Mouse (Mus musculus) forebrain, embryonic 15.5 days (tissue): ENCODE measurements at regions not wholly inside any gene's neighbourhood (a gene's known extent, or its start where the extent isn't known, plus 50 kb on each side); places are given as distances from the start of the nearest gene placed in this dataset.

Source experiments
- ATAC-seq: fragments of 200-750 bp; cut with Nextera tagmentation; replicated peaks from 2 replicates; pipeline ENCODE4 v1.8.0; 2017; ENCODE audit warnings: mild to moderate bottlenecking, moderate TSS enrichment, moderate library complexity
- H3K27ac ChIP-seq: fragments of 300-500 bp; sonication (generic); replicated peaks from 2 replicates; pipeline ENCODE4 v1.5.1; 2015; ENCODE audit warnings: mild to moderate bottlenecking, inconsistent platforms
- H3K27me3 ChIP-seq: fragments of 300-500 bp; sonication (generic); 2 replicates; pipeline ENCODE4 v1.6.1; 2015; ENCODE audit warnings: inconsistent platforms
- H3K36me3 ChIP-seq: fragments of 300-500 bp; sonication (generic); 2 replicates; pipeline ENCODE4 v1.6.1; 2015; ENCODE audit warnings: mild to moderate bottlenecking, inconsistent platforms
- H3K4me1 ChIP-seq: fragments of 300-500 bp; sonication (generic); 2 replicates; pipeline ENCODE4 v1.6.1; 2015; ENCODE audit warnings: inconsistent platforms
- H3K4me2 ChIP-seq: fragments of 300-500 bp; sonication (generic); replicated peaks from 2 replicates; pipeline ENCODE4 v1.6.1; 2015; ENCODE audit warnings: mild to moderate bottlenecking, inconsistent platforms
- H3K4me3 ChIP-seq: fragments of 300-500 bp; sonication (generic); 2 replicates; pipeline ENCODE4 v1.5.1; 2015; ENCODE audit warnings: mild to moderate bottlenecking, inconsistent platforms
- H3K9ac ChIP-seq: fragments of 300-500 bp; sonication (generic); replicated peaks from 2 replicates; pipeline ENCODE4 v1.6.1; 2015; ENCODE audit warnings: mild to moderate bottlenecking, inconsistent platforms
- H3K9me3 ChIP-seq: fragments of 300-500 bp; sonication (generic); 2 replicates; pipeline ENCODE4 v1.6.1; 2016; ENCODE audit warnings: inconsistent platforms
- whole genome bisulfite sequencing: fragments of 180-500 bp; shearing (Covaris S2); methylation state at CpG from one replicate; pipeline ENCODE4 v1.1.7; 2015; ENCODE audit warnings: mixed read lengths; 5-methylcytosine and 5-hydroxymethylcytosine counted together

DNA sequence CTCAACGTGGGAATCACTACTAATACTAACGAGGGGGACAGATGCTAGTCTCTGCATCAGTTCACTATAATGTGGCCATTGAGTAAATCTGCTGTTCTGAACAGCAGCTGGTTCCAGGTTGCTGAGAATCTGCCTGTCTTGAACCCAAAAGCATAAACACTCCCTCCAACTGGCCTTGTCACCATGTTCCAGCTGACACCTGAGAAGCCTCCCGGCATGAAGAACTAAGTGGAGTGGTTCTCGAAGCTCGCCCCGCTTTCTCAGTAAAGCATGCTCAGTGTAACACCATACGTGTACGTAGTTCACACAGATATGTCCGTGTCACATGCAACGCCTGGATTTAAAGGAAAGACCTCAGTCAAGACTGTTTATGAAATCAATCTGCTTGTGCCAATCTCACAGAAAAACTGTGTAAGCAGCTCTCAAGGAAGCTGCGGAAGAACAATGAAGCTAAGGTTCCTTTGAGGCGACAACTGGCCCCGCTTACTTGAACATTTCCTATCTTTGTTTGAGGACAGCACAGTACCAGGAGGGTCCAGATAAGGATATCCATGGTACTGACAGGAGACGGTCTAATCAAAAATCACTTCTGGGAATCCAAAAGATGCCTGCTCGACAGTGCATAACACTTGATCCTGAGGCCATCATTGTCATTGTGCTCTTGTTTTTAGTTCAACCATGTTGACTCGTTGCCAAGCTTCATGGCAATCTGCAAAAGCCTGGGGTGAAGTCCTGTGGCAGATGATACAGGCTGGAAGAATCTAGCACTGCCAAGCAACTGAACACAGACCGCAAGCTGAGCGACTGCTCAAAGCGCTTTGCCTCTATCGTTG, 82.8 kb upstream of the Myo10 start:
- no peaks in the 10 kb centered on the region for H3K9me3 ChIP-seq
- no peak overlapping the region for H3K4me3 ChIP-seq
- H3K4me1 ChIP-seq, result no peaks in the 10 kb centered on the region
- no peak overlapping the region for H3K4me2 ChIP-seq
- H3K36me3 ChIP-seq, result no peaks in the 10 kb centered on the region
- H3K27ac ChIP-seq, result no peak overlapping the region
- H3K9ac ChIP-seq, result no peak overlapping the region
- H3K27me3 ChIP-seq, result no peaks in the 10 kb centered on the region
- 77% methylated on average over 20 of the region's 20 CpGs for whole genome bisulfite sequencing
- no peak for ATAC-seq

DNA sequence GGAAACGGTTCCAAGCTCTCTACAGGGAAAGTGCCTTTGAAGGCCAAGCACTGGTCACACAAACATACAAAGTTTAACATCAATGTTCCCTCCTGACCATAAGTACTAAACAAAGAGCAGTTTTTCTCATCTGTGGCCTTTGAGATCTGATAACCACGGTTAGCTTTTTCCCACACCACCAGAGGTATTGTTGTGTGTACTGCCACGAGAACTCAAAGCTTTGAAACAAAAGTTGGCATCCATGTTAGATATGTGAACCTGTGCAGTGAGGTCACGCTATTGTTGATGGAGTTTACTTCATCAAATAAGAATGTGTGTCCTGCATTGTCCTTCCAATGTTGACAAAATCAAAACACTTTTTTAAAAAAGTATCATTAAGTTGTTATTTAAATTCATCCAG, 79.9 kb upstream of the Myo10 start:
- Histone ChIP-seq H3K9ac (no peak overlapping the region), H3K9me3 (no peaks in the 10 kb centered on the region), H3K4me1 (no peaks in the 10 kb centered on the region), H3K27ac (no peak overlapping the region), H3K27me3 (no peaks in the 10 kb centered on the region), H3K4me2 (no peak overlapping the region), H3K4me3 (no peak overlapping the region), H3K36me3 (no peaks in the 10 kb centered on the region)
- ATAC-seq, result no peak
- WGBS, result 72% methylated on average over 4 of the region's 4 CpGs

GRCm38 (mm10) chr15:25546185-25546584, 76.1 kb upstream of the Myo10 start:
- ATAC-seq, result no peak
- Histone ChIP-seq H3K9me3 (no peaks in the 10 kb centered on the region), H3K36me3 (no peaks in the 10 kb centered on the region), H3K27ac (no peak overlapping the region), H3K9ac (no peak overlapping the region), H3K4me1 (no peaks in the 10 kb centered on the region), H3K4me2 (no peak overlapping the region), H3K27me3 (no peaks in the 10 kb centered on the region), H3K4me3 (no peak overlapping the region)
- 78% methylated on average over 4 of the region's 4 CpGs for WGBS

DNA sequence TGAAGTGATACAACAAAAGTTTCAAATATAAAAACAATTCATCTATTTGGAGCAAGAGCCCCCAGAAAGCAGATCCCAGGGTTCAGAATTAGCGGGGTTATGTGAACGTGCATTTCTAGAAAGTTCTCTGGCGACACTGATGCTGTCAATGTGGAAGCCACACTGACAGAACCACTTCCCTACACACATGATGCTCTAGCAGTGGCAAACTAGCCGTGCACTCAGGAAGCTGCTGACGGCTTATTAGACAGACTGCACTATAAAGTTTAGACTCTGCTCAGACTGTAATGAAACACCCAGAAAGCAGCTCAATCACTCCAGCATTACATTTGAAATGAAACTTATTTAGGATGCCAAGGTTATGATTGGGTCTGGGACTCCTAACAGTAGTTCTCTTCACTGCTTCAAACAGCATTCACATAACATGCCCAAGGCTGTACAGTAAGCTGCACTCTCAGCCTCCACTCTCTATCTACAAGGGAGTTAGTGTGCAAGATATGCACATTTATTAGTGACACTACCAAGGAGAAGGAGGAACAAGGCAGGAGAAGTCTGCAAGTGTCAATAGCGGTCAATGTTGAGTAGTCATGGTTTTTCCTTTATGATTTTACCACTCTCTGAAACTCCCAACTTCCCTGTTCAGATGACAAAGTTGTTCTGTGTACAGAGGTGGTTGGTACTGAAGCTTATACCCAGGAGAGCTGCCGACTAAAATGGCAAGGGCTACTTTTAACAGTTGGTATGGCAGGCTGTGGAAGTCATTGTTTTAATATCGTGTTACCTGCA, 71.9 kb upstream of the Myo10 start:
- Histone ChIP-seq H3K9ac (no peak overlapping the region), H3K9me3 (no peaks in the 10 kb centered on the region), H3K4me1 (no peaks in the 10 kb centered on the region), H3K27me3 (no peaks in the 10 kb centered on the region), H3K27ac (no peak overlapping the region), H3K36me3 (no peaks in the 10 kb centered on the region), H3K4me3 (no peak overlapping the region), H3K4me2 (no peak overlapping the region)
- WGBS, result 91% methylated on average over 8 of the region's 8 CpGs
- ATAC-seq, result no peak

DNA sequence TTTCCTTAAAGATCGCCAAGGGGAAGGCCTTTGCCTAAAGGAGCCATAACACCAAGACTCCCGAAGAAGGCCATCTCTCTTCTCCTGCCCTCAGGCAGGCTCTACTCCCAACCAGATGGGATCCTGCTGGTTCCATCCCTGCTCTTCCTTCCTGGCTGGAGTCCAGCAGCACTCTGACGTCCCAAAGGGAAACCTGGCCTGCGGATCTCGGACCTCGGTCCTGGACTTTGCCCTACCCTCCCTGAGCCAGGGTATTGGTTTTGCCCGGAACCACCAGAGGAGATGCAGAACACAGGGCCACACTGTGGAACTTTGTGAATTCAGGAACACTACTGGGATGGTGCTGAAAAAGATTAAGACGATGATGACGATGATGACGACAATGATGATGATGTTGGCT, 67.4 kb upstream of the Myo10 start:
- no peaks in the 10 kb centered on the region for H3K4me1 ChIP-seq
- H3K27ac ChIP-seq, result no peak overlapping the region
- no peaks in the 10 kb centered on the region for H3K9me3 ChIP-seq
- no peak for ATAC-seq
- H3K4me3 ChIP-seq, result no peak overlapping the region
- no peak overlapping the region for H3K9ac ChIP-seq
- WGBS, result 90% methylated on average over 10 of the region's 10 CpGs
- H3K36me3 ChIP-seq, result no peaks in the 10 kb centered on the region
- no peak overlapping the region for H3K4me2 ChIP-seq
- no peaks in the 10 kb centered on the region for H3K27me3 ChIP-seq

DNA sequence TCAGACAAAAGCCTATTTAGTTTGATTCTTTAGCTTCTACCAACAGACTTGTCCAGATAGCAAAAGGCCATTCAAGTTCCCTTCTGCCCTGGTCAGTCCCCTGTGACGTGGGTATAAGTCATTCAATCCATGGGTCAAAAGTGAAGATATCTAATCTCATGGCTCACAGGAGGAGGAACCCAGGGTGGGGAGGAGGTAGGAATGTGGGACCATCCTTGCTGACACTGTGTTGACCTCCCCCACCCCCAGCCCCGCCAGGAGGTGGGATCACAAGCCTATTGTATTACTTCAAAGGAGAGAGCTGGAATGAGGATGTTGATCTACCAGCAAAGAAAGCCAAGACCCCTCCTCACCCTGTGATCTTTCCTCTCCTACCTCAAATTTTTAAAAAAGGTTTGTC, 66.5 kb upstream of the Myo10 start:
- H3K9me3 ChIP-seq, result no peaks in the 10 kb centered on the region
- H3K4me1 ChIP-seq, result no peaks in the 10 kb centered on the region
- no peak overlapping the region for H3K4me3 ChIP-seq
- 42% methylated on average over 2 of the region's 2 CpGs for WGBS
- no peak for ATAC-seq
- no peaks in the 10 kb centered on the region for H3K36me3 ChIP-seq
- H3K27me3 ChIP-seq, result no peaks in the 10 kb centered on the region
- no peak overlapping the region for H3K9ac ChIP-seq
- H3K27ac ChIP-seq, result no peak overlapping the region
- no peak overlapping the region for H3K4me2 ChIP-seq

GRCm38 (mm10) chr15:25557566-25557965, 64.8 kb upstream of the Myo10 start:
- Histone ChIP-seq H3K27ac (no peak overlapping the region), H3K9ac (no peak overlapping the region), H3K4me1 (no peaks in the 10 kb centered on the region), H3K36me3 (no peaks in the 10 kb centered on the region), H3K27me3 (no peaks in the 10 kb centered on the region), H3K4me3 (no peak overlapping the region), H3K9me3 (no peaks in the 10 kb centered on the region), H3K4me2 (no peak overlapping the region)
- WGBS, result 92% methylated on average over 8 of the region's 8 CpGs
- ATAC-seq, result no peak

GRCm38 (mm10) chr15:25558240-25558639, 64.1 kb upstream of the Myo10 start:
- no peak overlapping the region for H3K9ac ChIP-seq
- WGBS, result 87% methylated on average over 7 of the region's 7 CpGs
- H3K4me2 ChIP-seq, result no peak overlapping the region
- no peaks in the 10 kb centered on the region for H3K4me1 ChIP-seq
- no peak for ATAC-seq
- no peaks in the 10 kb centered on the region for H3K9me3 ChIP-seq
- no peaks in the 10 kb centered on the region for H3K36me3 ChIP-seq
- no peaks in the 10 kb centered on the region for H3K27me3 ChIP-seq
- H3K27ac ChIP-seq, result no peak overlapping the region
- no peak overlapping the region for H3K4me3 ChIP-seq

DNA sequence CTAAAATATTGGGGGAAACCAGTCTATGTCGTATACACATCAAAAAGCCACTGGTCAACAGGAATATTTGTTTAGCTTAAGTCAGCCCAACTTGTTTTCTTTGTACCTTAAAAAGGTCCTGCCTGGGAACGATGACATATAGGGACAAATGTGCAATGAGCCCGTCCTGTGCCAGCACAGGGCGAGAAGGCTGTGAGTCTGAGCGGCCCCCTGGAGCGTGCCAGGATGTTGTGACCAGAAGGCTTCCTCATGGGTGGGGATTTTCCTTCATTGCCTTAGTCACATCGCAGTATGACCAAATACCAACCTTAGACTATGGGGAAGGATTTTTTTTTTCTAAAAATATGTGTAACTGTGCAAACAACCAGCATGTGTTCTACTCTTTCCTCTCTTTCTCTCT, 58.7 kb upstream of the Myo10 start:
- no peaks in the 10 kb centered on the region for H3K9me3 ChIP-seq
- no peak for ATAC-seq
- H3K27ac ChIP-seq, result no peak overlapping the region
- no peaks in the 10 kb centered on the region for H3K27me3 ChIP-seq
- 83% methylated on average over 7 of the region's 7 CpGs for WGBS
- H3K36me3 ChIP-seq, result no peaks in the 10 kb centered on the region
- no peak overlapping the region for H3K9ac ChIP-seq
- no peaks in the 10 kb centered on the region for H3K4me1 ChIP-seq
- H3K4me3 ChIP-seq, result no peak overlapping the region
- no peak overlapping the region for H3K4me2 ChIP-seq

- H3K4me1 ChIP-seq, result no peaks in the 10 kb centered on the region
- ATAC-seq, result no peak
- no peak overlapping the region for H3K9ac ChIP-seq
- no peaks in the 10 kb centered on the region for H3K9me3 ChIP-seq
- H3K36me3 ChIP-seq, result no peaks in the 10 kb centered on the region
- 67% methylated on average over 6 of the region's 6 CpGs for WGBS
- no peak overlapping the region for H3K27ac ChIP-seq
- H3K4me3 ChIP-seq, result no peak overlapping the region
- H3K4me2 ChIP-seq, result no peak overlapping the region
- H3K27me3 ChIP-seq, result no peaks in the 10 kb centered on the region
Observed at GRCm38 (mm10) chr15:25572495-25572894, 49.8 kb upstream of the Myo10 start.
